Mouse (Mus musculus) CH12.LX (cell line): ENCODE measurements around the gene Upf3b. TPM values are rescaled to one million over a fixed set of nuclear protein-coding genes. Genes with fewer than 3 reads are reported as not detected.

ENCODE experiments used
- DNase-seq: peaks from one replicate; pipeline ENCODE4 v3.0.0-alpha.2; 2013; ENCODE audit errors: extremely low read depth
- H3K27ac ChIP-seq: 2 replicates; pipeline ENCODE4 v1.5.1; 2012; ENCODE audit warnings: low read depth, mild to moderate bottlenecking, control low read depth, moderate library complexity; ENCODE audit not compliant: insufficient read depth
- H3K27me3 ChIP-seq: replicated peaks from 2 replicates; pipeline ENCODE3; 2012; ENCODE audit warnings: inconsistent platforms
- H3K36me3 ChIP-seq, 2 experiments: replicated peaks in 1 of 2; 2 replicates each; pipeline versions ENCODE3 to v1.6.1; 2012; ENCODE audit warnings: inconsistent platforms in 1 of 2, low read length in 1 of 2, mild to moderate bottlenecking in 1 of 2, mixed read lengths in 1 of 2, moderate library complexity in 1 of 2; ENCODE audit not compliant: control insufficient read depth in 1 of 2, insufficient read depth in 1 of 2
- H3K4me1 ChIP-seq, 2 experiments: 2 replicates each; pipeline ENCODE4 v1.6.1; 2012; ENCODE audit warnings: inconsistent platforms in 1 of 2, moderate library complexity in 1 of 2; ENCODE audit not compliant: insufficient read depth in 2 of 2, control insufficient read depth in 1 of 2
- H3K4me2 ChIP-seq: 2 replicates; pipeline ENCODE4 v1.6.1; 2012; ENCODE audit warnings: low read depth, mild to moderate bottlenecking, control low read depth; ENCODE audit not compliant: poor library complexity, insufficient read depth, severe bottlenecking
- H3K4me3 ChIP-seq, 3 experiments: fragments of 150-350 bp in 1 of 3; sonication (generic) in 1 of 3; replicated peaks in 1 of 3; 2 replicates each; pipeline versions ENCODE3 to v1.5.1; 2011 to 2012; ENCODE audit warnings: low read depth in 2 of 3, low read length in 2 of 3, mild to moderate bottlenecking in 2 of 3, moderate library complexity in 2 of 3, control low read depth in 1 of 3, improper control_type of control experiment in 1 of 3, inconsistent platforms in 1 of 3, mixed read lengths in 1 of 3; ENCODE audit not compliant: poor library complexity in 1 of 3
- H3K79me2 ChIP-seq: replicated peaks from 2 replicates; pipeline ENCODE4 v1.6.1; 2012; ENCODE audit warnings: mild to moderate bottlenecking, moderate library complexity; ENCODE audit not compliant: control insufficient read depth, poor library complexity, insufficient read depth, severe bottlenecking; ENCODE audit errors: extremely low read depth
- H3K9ac ChIP-seq: 2 replicates; pipeline ENCODE4 v1.6.1; 2012; ENCODE audit warnings: low read depth, mild to moderate bottlenecking, control low read depth, moderate library complexity; ENCODE audit not compliant: insufficient read depth
- H3K9me3 ChIP-seq: replicated peaks from 2 replicates; pipeline ENCODE3; 2012; ENCODE audit warnings: low read length, inconsistent platforms, mixed read lengths
- BHLHE40 ChIP-seq: IDR thresholded peaks from 2 replicates; pipeline ENCODE4 v1.6.1; 2011; ENCODE audit warnings: mild to moderate bottlenecking, low read depth, low read length, improper control_type of control experiment
- CHD1 ChIP-seq: IDR thresholded peaks from 2 replicates; pipeline ENCODE4 v1.6.1; 2012; ENCODE audit warnings: low read depth, low read length, improper control_type of control experiment, inconsistent platforms
- CHD2 ChIP-seq: IDR thresholded peaks from 2 replicates; pipeline ENCODE4 v1.6.1; 2011; ENCODE audit warnings: low read length, improper control_type of control experiment
- ELF1 ChIP-seq: IDR thresholded peaks from 2 replicates; pipeline ENCODE4 v1.6.1; 2014; ENCODE audit warnings: low read depth, mild to moderate bottlenecking, inconsistent platforms, low read length, improper control_type of control experiment
- ETS1 ChIP-seq: conservative IDR thresholded peaks from 2 replicates; pipeline ENCODE4 v1.6.1; 2012; ENCODE audit warnings: low read depth, mild to moderate bottlenecking, inconsistent platforms, low read length, improper control_type of control experiment, moderate library complexity
- GABPA ChIP-seq: IDR thresholded peaks from 2 replicates; pipeline ENCODE4 v1.6.1; 2012; ENCODE audit warnings: low read depth, low read length, improper control_type of control experiment, inconsistent platforms; ENCODE audit not compliant: insufficient replicate concordance
- HCFC1 ChIP-seq: IDR thresholded peaks from 2 replicates; pipeline ENCODE4 v1.6.1; 2012; ENCODE audit warnings: low read depth, mild to moderate bottlenecking, inconsistent platforms, low read length, improper control_type of control experiment
- IRF4 ChIP-seq: IDR thresholded peaks from 2 replicates; pipeline ENCODE4 v1.6.1; 2014; ENCODE audit warnings: low read depth, mild to moderate bottlenecking, inconsistent platforms, low read length, improper control_type of control experiment
- JUN ChIP-seq: IDR thresholded peaks from 2 replicates; pipeline ENCODE4 v1.6.1; 2011; ENCODE audit warnings: low read depth, mild to moderate bottlenecking, low read length, improper control_type of control experiment, moderate library complexity; ENCODE audit not compliant: insufficient read depth
- KAT2A ChIP-seq: IDR thresholded peaks from 2 replicates; pipeline ENCODE4 v1.6.1; 2012; ENCODE audit warnings: low read length, improper control_type of control experiment, inconsistent platforms; ENCODE audit not compliant: insufficient replicate concordance
- MAX ChIP-seq: IDR thresholded peaks from 2 replicates; pipeline ENCODE4 v1.6.1; 2011; ENCODE audit warnings: low read length, improper control_type of control experiment
- MEF2A ChIP-seq: IDR thresholded peaks from 2 replicates; pipeline ENCODE4 v1.6.1; 2014; ENCODE audit warnings: low read depth, mild to moderate bottlenecking, inconsistent platforms, low read length, improper control_type of control experiment, borderline replicate concordance
- MYC ChIP-seq: IDR thresholded peaks from 2 replicates; pipeline ENCODE4 v1.6.1; 2011; ENCODE audit warnings: low read depth, mild to moderate bottlenecking, improper control_type of control experiment, low read length
- NELFE ChIP-seq: IDR thresholded peaks from 2 replicates; pipeline ENCODE4 v1.6.1; 2011; ENCODE audit warnings: low read depth, low read length, improper control_type of control experiment
- NRF1 ChIP-seq: IDR thresholded peaks from 2 replicates; pipeline ENCODE4 v1.6.1; 2014; ENCODE audit warnings: low read depth, mild to moderate bottlenecking, inconsistent platforms, low read length, improper control_type of control experiment, moderate library complexity
- POLR2A ChIP-seq: IDR thresholded peaks from 2 replicates; pipeline ENCODE4 v1.6.1; 2011; ENCODE audit warnings: low read depth, mild to moderate bottlenecking, improper control_type of control experiment, low read length
- RAD21 ChIP-seq: IDR thresholded peaks from 2 replicates; pipeline ENCODE4 v1.6.1; 2011; ENCODE audit warnings: low read depth, mild to moderate bottlenecking, low read length, improper control_type of control experiment, moderate library complexity
- RCOR1 ChIP-seq: conservative IDR thresholded peaks from 2 replicates; pipeline ENCODE4 v1.6.1; 2012; ENCODE audit warnings: low read depth, mild to moderate bottlenecking, inconsistent platforms, low read length, improper control_type of control experiment
- SIN3A ChIP-seq: IDR thresholded peaks from 2 replicates; pipeline ENCODE4 v1.6.1; 2012; ENCODE audit warnings: low read length, improper control_type of control experiment, inconsistent platforms
- SMC3 ChIP-seq: IDR thresholded peaks from 2 replicates; pipeline ENCODE4 v1.6.1; 2011; ENCODE audit warnings: low read depth, low read length, improper control_type of control experiment
- UBTF ChIP-seq: IDR thresholded peaks from 2 replicates; pipeline ENCODE4 v1.6.1; 2012; ENCODE audit warnings: low read depth, mild to moderate bottlenecking, inconsistent platforms, low read length, improper control_type of control experiment, moderate library complexity
- ZMIZ1 ChIP-seq: IDR thresholded peaks from 2 replicates; pipeline ENCODE4 v1.6.1; 2012; ENCODE audit warnings: low read depth, mild to moderate bottlenecking, inconsistent platforms, low read length, improper control_type of control experiment
- dilution Hi-C: fragments of 300-500 bp; cut with MboI; formaldehyde crosslinking; loops from 2 replicates; pipeline ENCODE4 v1.14.3; 2020; ENCODE audit warnings: low sequenced_read_pairs; ENCODE audit not compliant: extremely low pct_unique_long_range_greater_than_20kb, extremely low pct_ligation_motif_present
- in situ Hi-C: fragments of 300-500 bp; cut with MboI; formaldehyde crosslinking; loops from 3 replicates; pipeline ENCODE4 v1.14.3; 2019; ENCODE audit warnings: low sequenced_read_pairs, low pct_ligation_motif_present, low pct_unique_long_range_greater_than_20kb, mixed read lengths
- polyA plus RNA-seq: library from polyadenylated mRNA; unstranded; fragments of >175 nt; gene quantifications from 2 replicates; pipeline ENCODE4 v1.2.1, GENCODE M21; 2012; ENCODE audit warnings: low read depth; ENCODE audit not compliant: insufficient read length
- total RNA-seq, 2 experiments: library from RNA; depleted of rRNA; stranded (reverse); fragments of 300-350 nt in 1 of 2; fragments of >200 nt in 1 of 2; gene quantifications; 2 replicates each; pipeline ENCODE4 v1.2.3; 2012 to 2014

The Upf3b gene
- total and polyA plus RNA-seq, 3 experiments, result 13.4 to 57.7 (median 14.2) TPM

DNA sequence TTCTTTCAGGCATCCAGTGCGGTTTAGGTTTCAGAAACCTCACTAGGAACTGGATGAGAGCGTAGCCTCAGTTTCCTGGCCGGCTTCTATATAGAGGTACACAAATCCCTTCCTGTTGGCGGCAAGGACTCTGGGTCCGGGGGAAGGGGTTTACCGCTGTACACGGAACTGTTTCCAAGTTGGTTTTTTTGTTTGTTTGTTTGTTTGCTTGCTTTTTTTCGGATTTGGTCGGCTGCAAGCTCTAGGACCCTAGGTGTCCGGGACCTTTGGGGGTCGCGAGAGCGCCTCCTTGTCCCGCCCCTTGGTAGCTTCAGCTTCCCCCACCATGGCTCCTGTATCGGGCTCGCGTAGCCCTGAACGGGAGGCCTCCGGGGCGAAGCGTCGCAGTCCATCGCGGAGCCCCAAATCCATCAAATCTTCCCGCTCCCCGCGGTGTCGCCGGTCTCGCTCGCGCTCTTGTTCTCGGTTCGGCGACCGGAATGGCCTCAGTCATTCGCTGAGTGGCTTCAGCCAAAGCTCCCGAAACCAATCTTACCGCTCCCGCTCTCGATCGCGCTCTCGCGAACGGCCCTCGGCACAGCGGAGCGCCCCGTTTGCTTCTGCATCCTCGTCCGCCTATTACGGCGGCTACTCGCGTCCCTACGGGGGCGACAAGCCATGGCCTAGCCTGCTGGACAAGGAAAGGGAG, 16.7 kb upstream of the Upf3b start, which contains the start of gene Nkap (continued):
- TF ChIP-seq CHD1 (0 out of 2 replicates have a peak, but pooled peaks have one; percentile 41), MEF2A (peak; percentile 57), ZMIZ1 (0 out of 2 replicates have a peak, but pooled peaks have one; percentile 37), GABPA (no peak), UBTF (no peak; the same call in 1 of the 2 replicates), ELF1 (peak; percentile 83), RAD21 (no peak)
- TF ChIP-seq, all 38 proteins: peak for 18

DNA sequence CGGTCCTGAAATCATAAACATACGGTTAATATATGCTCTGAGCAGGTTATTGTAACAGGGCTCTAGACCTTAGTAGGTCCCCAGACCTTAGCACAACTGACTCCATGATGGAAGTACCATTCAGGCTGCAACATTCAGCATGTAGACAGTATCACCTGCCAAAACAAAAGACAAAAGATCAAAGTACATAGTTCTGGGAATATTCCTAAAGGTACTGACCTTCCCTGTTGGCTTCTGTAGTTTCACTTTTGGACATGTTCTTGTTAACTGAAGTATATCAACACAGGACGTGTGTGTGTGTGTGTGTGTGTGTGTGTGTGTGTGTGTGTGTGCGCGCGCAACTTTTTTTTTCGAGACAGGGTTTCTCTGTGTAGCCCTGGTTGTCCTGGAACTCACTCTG, 15.4 kb upstream of the Upf3b start:
- Histone ChIP-seq H3K27me3 (no peaks in the 10 kb centered on the region), H3K79me2 (peaks cover 24% of the 10 kb centered on the region), H3K9ac (no peak overlapping the region), H3K9me3 (peaks cover 3% of the 10 kb centered on the region), H3K4me3 (no peak overlapping the region), H3K4me1 (peaks cover 0 to 2% of the 10 kb centered on the region in 2 experiments; a peak in 1 of 4 replicates), H3K36me3 (no peaks in the 10 kb centered on the region), H3K4me2 (no peak overlapping the region)
- in situ Hi-C loops, result no loop called here
- DNase-seq, result no peak
- dilution Hi-C loops, result no loop called here
- TF ChIP-seq IRF4, result no peak
- no peak for TF ChIP-seq HCFC1
- TF ChIP-seq NELFE, result no peak
- TF ChIP-seq MAX, result no peak
- TF ChIP-seq MEF2A, result no peak
- no peak for TF ChIP-seq BHLHE40
- no peak for TF ChIP-seq SMC3
- no peak for TF ChIP-seq CHD2
- no peak for TF ChIP-seq SIN3A
- no peak for TF ChIP-seq JUN
- TF ChIP-seq RCOR1, result no peak
- TF ChIP-seq POLR2A, result no peak
- TF ChIP-seq UBTF, result no peak
- TF ChIP-seq ELF1, result no peak
- no peak for TF ChIP-seq NRF1
- TF ChIP-seq ETS1, result no peak
- no peak for TF ChIP-seq CHD1
- TF ChIP-seq MYC, result no peak
- no peak for TF ChIP-seq KAT2A
- TF ChIP-seq, all 38 proteins: peak for 0
- H3K27ac ChIP-seq, result no peak overlapping the region
